Comparison of ENCODE assay signal across 18 mouse cellular contexts in genomic region chr1:89193576-89193975, GRCm38 (mm10).
DNase-seq lines count a peak whose midpoint lies in the region; ATAC-seq lines count a peak whose summit lies in the region.
"Had no signal": no experiment of that assay in that cellular context is flagged by ENCODE, and none has a peak within 500 bp of the region (broad histone marks: within the 10 kb centered on the region; RNA-seq: fewer than 3 reads in every experiment).

No protein-coding gene starts in this region.

- ATAC-seq in frontal cortex, adult (ENCODE audit: low TSS enrichment): peak; percentile 24; the same call in 1 of the 2 replicates
- ATAC-seq in hindbrain, embryonic 14.5 days (ENCODE audit: low FRiP score): no peak
- ATAC-seq: activated CD4-positive, CD25-positive, alpha-beta regulatory T cell, adult 4 months; forebrain, embryonic 16.5 days; midbrain, embryonic 16.5 days had no signal

- no peaks in the 10 kb centered on the region for H3K9me3 ChIP-seq in hindbrain, embryonic 14.5 days (ENCODE audit: control insufficient read depth, low read length)
- H3K9me3 ChIP-seq: forebrain, embryonic 10.5 days; hindbrain, embryonic 15.5 days; limb, embryonic 15.5 days; midbrain, embryonic 10.5 days; neural tube, embryonic 13.5 days had no signal

- intact Hi-C loops in left cerebral cortex, postnatal 10 days (cut with DNase I): loop anchor here (5.0 to 10.0 kb wide), 3 partner anchors 121 to 839 kb away; partner anchors contain the start of gene Sh3bp4
- intact Hi-C loops in left cerebral cortex, postnatal 25 days (cut with DNase I): loop anchor here (5.0 to 10.0 kb wide), 4 partner anchors 121 to 771 kb away; partner anchors contain the start of gene Sh3bp4

- no peak overlapping the region for H3K4me3 ChIP-seq in hindbrain, embryonic 14.5 days (replicated peaks; ENCODE audit: low read length)
- H3K4me3 ChIP-seq: forebrain, embryonic 10.5 days; hindbrain, embryonic 15.5 days; limb, embryonic 15.5 days; midbrain, embryonic 10.5 days; myocyte; neural tube, embryonic 13.5 days had no signal

- no peaks in the 10 kb centered on the region for H3K36me3 ChIP-seq in hindbrain, embryonic 14.5 days (replicated peaks; ENCODE audit: control insufficient read depth, insufficient read depth)
- H3K36me3 ChIP-seq: forebrain, embryonic 10.5 days; hindbrain, embryonic 15.5 days; limb, embryonic 15.5 days; midbrain, embryonic 10.5 days; neural tube, embryonic 13.5 days had no signal

- no peaks in the 10 kb centered on the region for H3K27me3 ChIP-seq in hindbrain, embryonic 14.5 days (ENCODE audit: control insufficient read depth, insufficient read depth, low read length)
- H3K27me3 ChIP-seq: hindbrain, embryonic 15.5 days; limb, embryonic 15.5 days; neural tube, embryonic 13.5 days had no signal

- no peak overlapping the region for H3K9ac ChIP-seq in hindbrain, embryonic 14.5 days
- H3K9ac ChIP-seq: hindbrain, embryonic 15.5 days; limb, embryonic 15.5 days; neural tube, embryonic 13.5 days had no signal

- DNase-seq in frontal cortex, postnatal 25 days (ENCODE audit: low spot score in 2 of 2): no peak
- DNase-seq in left cerebral cortex, postnatal 10 days (ENCODE audit: extremely low spot score in 1 of 2, low spot score in 2 of 2): peak; percentile 58 to 68
- no peak for DNase-seq in left cerebral cortex, adult 11 months (ENCODE audit: low spot score)
- DNase-seq in left cerebral cortex, postnatal 25 days (ENCODE audit: low spot score in 2 of 2): peak; percentile 58 to 70
- DNase-seq in hindbrain, embryonic 14.5 days (ENCODE audit: low spot score): no peak
- no peak for DNase-seq in gastrocnemius, postnatal 25 days
- DNase-seq: adrenal gland, adult 8-10 months; thymus, adult 18-20 months had no signal

- no peak overlapping the region for H3K27ac ChIP-seq in hindbrain, embryonic 14.5 days
- H3K27ac ChIP-seq: hindbrain, embryonic 15.5 days; limb, embryonic 15.5 days; midbrain, embryonic 10.5 days; neural tube, embryonic 13.5 days had no signal

- no peak overlapping the region for H3K4me2 ChIP-seq in hindbrain, embryonic 14.5 days (replicated peaks)
- H3K4me2 ChIP-seq: hindbrain, embryonic 15.5 days; limb, embryonic 15.5 days; neural tube, embryonic 13.5 days had no signal

- WGBS in hindbrain, embryonic 14.5 days: 79% methylated on average over 7 of the region's 7 CpGs

- H3K4me1 ChIP-seq in hindbrain, embryonic 14.5 days (replicated peaks; ENCODE audit: control insufficient read depth, insufficient read depth, low read length): peaks cover 3% of the 10 kb centered on the region

Comparison
In these comparisons a context has a peak if more than half of its experiments do, and no peak if none do; other contexts are left out.
1. DNase-seq: peak in left cerebral cortex, postnatal 10 days (2 of 2) and left cerebral cortex, postnatal 25 days (2 of 2); none in frontal cortex, postnatal 25 days (0 of 2), left cerebral cortex, adult 11 months (single experiment), hindbrain, embryonic 14.5 days (single experiment) and gastrocnemius, postnatal 25 days (single experiment).